Mouse (Mus musculus) neural tube, embryonic 12.5 days (tissue): ENCODE results near the gene Utp20. TPM values are rescaled to one million over a fixed set of nuclear protein-coding genes. Genes with fewer than 3 reads are reported as not detected.
"Not testable (repeated sequence)": the region's sequence is repeated elsewhere in the genome, so short reads cannot be mapped to it uniquely, and the experiment has no call there.

Experiments used
- ATAC-seq: fragments of 200-750 bp; cut with Nextera tagmentation; 2 replicates; pipeline ENCODE4 v1.8.0; 2017; ENCODE audit warnings: low read depth, mild to moderate bottlenecking, moderate TSS enrichment, moderate library complexity; ENCODE audit not compliant: low FRiP score
- H3K27ac ChIP-seq: fragments of 300-500 bp; sonication (generic); 2 replicates; pipeline ENCODE4 v1.5.1; 2016
- H3K27me3 ChIP-seq: fragments of 300-500 bp; sonication (generic); replicated peaks from 2 replicates; pipeline ENCODE4 v1.6.1; 2016; ENCODE audit warnings: mild to moderate bottlenecking
- H3K36me3 ChIP-seq: fragments of 300-500 bp; sonication (generic); 2 replicates; pipeline ENCODE4 v1.6.1; 2016; ENCODE audit warnings: mild to moderate bottlenecking
- H3K4me1 ChIP-seq: fragments of 300-500 bp; sonication (generic); 2 replicates; pipeline ENCODE4 v1.6.1; 2016
- H3K4me2 ChIP-seq: fragments of 300-500 bp; sonication (generic); replicated peaks from 2 replicates; pipeline ENCODE4 v1.6.1; 2016; ENCODE audit warnings: mild to moderate bottlenecking
- H3K4me3 ChIP-seq: fragments of 300-500 bp; sonication (generic); 2 replicates; pipeline ENCODE4 v1.5.1; 2016
- H3K9ac ChIP-seq: fragments of 300-500 bp; sonication (generic); 2 replicates; pipeline ENCODE4 v1.6.1; 2016; ENCODE audit warnings: mild to moderate bottlenecking
- H3K9me3 ChIP-seq: fragments of 300-500 bp; sonication (generic); 2 replicates; pipeline ENCODE4 v1.6.1; 2016; ENCODE audit warnings: mild to moderate bottlenecking
- WGBS: fragments of 180-500 bp; shearing (Covaris S2); methylation state at CpG from one replicate; pipeline ENCODE4 v1.1.7; 2016; 5-methylcytosine and 5-hydroxymethylcytosine counted together
- polyA plus RNA-seq: library from polyadenylated mRNA; unstranded; fragments of >200 nt; fragmentation: Nextera tagmentation; extraction: Ambion mirVana; gene quantifications from 2 replicates; pipeline ENCODE4 v1.2.1, GENCODE M21; 2016

The Utp20 gene
- 14.5 and 15.7 TPM in 2 replicates for polyA plus RNA-seq

DNA sequence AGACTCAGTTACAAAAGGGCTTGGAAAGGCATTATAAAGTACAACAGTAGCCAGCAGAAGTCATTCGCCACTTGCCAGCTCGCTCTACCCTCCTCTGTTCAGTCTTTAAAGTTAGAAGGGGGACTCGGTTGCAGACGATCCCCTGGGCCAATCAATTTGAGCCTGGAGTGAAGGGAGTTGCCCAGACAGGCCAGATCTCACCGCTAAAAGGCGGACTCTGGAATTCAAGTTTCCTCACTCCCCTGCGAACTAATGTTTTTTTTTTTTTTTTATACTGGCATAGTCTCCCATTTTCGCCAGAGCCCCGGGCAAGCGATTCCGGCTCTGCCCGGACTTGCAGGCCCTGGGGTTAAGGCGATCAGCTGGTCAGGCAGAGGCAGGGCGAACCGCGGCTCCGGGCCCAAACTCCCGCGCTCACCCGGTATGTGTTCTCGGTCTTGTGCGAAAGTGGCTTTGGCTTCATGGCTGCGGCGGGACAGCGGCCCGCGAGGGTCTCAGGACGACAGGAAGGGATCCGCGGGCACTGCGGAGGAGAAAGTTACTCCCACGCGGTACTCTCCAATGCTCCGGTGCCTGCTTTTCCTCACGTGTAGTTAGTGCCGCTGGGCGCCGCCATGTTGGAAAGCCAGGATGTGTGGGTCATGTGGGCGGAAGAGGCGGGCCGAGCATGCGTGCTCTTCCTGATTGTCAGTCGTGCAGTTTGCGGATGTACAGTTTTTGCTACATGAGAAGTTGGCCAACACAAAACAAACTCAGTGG lies at the start of gene Utp20:
Gene Utp20, minus strand, starts transcription at position 617 of the 759 bp plus-strand sequence.
- no peaks in the 10 kb centered on the region for H3K27me3 ChIP-seq
- H3K9ac ChIP-seq: peak within 1 kb of the TSS; percentile 61
- H3K4me1 ChIP-seq: peaks cover 5% of the 10 kb centered on the region; the same call in 1 of the 2 replicates
- H3K4me2 ChIP-seq: peak within 1 kb of the TSS; percentile 77
- peak within 1 kb of the TSS; percentile 84 for H3K4me3 ChIP-seq
- H3K9me3 ChIP-seq: no peaks in the 10 kb centered on the region
- under 1% methylated on average over 44 of the region's 44 CpGs for WGBS
- H3K27ac ChIP-seq: no peak within 1 kb of the TSS
- peak; percentile 99 for ATAC-seq
- peaks cover 14% of the 10 kb centered on the region; the same call in 1 of the 2 replicates for H3K36me3 ChIP-seq

DNA sequence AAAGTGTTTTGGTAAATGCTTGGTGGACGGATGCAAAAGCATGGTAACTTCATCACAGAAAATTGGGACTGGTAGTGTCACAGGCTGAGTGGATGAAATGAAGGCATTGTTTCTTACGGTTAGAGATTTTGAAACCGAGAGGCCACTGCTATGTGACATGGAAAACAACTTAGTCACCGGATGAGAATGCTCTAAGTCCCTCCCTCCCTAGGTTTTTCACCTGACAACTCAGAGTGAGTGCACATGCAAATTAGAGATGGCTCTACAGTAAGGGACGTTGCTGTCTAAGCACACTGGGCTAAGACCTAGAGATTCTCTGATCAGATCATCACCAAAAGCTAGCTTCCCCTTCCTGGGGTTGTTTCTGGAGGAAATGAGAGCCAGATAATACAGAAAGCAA lies 48.3 kb upstream of the Utp20 start:
- Histone ChIP-seq H3K4me3 (no peak overlapping the region), H3K27ac (no peak overlapping the region), H3K4me2 (no peak overlapping the region), H3K36me3 (no peaks in the 10 kb centered on the region), H3K9me3 (no peaks in the 10 kb centered on the region), H3K9ac (no peak overlapping the region), H3K27me3 (no peaks in the 10 kb centered on the region), H3K4me1 (no peaks in the 10 kb centered on the region)
- ATAC-seq: no peak
- 68% methylated on average over 5 of the region's 5 CpGs for WGBS

DNA sequence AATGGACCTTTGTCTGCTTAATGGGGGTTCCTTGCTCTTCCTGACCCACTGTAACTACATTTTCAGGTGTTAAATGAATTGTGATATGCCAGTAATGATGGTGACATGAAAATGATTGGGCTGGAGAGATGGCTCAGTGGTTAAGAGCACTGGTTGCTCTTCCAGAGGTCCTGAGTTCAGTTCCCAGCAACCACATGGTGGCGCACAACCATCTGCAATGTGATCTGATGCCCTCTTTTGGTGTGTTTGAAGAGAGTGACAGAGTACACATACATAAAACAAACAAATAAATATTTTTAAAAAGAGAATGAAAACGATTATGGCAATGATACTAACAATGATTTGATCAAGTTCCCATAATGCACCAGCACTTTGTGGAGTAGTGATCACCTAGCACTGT lies 39.4 kb upstream of the Utp20 start:
- Histone ChIP-seq H3K27ac (no peak overlapping the region), H3K27me3 (no peaks in the 10 kb centered on the region), H3K36me3 (no peaks in the 10 kb centered on the region), H3K4me1 (no peaks in the 10 kb centered on the region), H3K9ac (no peak overlapping the region), H3K4me3 (no peak overlapping the region), H3K4me2 (no peak overlapping the region), H3K9me3 (no peaks in the 10 kb centered on the region)
- ATAC-seq: no peak
- 67% methylated on average over 2 of the region's 2 CpGs for whole genome bisulfite sequencing

DNA sequence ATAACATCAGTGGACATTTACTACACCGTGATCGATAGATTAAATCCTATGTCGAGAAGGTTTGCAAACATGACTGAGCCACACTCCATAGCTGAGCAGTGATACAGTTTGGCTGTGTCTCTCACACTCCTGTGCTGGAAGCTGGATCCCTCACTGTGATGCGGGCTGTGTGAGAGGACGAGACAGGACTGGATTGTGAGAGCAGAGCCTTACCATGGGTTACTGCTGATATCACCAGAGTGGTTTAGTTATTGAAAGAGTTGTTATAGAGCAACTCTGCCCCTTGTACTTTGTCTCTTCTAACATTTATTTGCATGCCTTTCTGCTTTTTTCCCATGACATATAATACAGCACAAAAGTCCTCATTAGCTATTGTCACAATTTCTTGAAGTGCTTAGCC lies 35.7 kb upstream of the Utp20 start:
- no peaks in the 10 kb centered on the region for H3K4me1 ChIP-seq
- 94% methylated on average over 5 of the region's 5 CpGs for WGBS
- H3K4me2 ChIP-seq: no peak overlapping the region
- no peaks in the 10 kb centered on the region for H3K36me3 ChIP-seq
- no peak overlapping the region for H3K9ac ChIP-seq
- no peaks in the 10 kb centered on the region for H3K27me3 ChIP-seq
- no peak overlapping the region for H3K27ac ChIP-seq
- no peak for ATAC-seq
- no peaks in the 10 kb centered on the region for H3K9me3 ChIP-seq
- H3K4me3 ChIP-seq: no peak overlapping the region

DNA sequence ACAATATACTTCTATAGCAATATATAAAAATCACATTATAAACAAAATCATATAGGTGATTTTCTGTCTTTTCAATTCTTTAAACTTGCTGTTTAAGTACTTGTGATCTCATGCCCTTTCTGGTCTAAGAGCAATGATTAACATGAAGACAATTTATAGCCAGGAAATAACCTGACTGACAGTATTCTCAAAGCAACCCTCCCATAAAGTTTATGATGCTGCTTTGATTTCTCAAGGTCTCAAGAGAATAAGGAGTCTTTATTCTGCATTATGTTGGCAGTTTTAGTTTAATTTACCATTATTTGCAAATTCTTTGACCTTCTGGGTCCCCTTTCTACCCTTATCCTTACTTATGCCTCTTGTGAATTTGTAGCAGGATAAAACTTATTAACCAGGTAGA lies 34.8 kb upstream of the Utp20 start:
- no peaks in the 10 kb centered on the region for H3K36me3 ChIP-seq
- no peaks in the 10 kb centered on the region for H3K4me1 ChIP-seq
- no peak for ATAC-seq
- no peak overlapping the region for H3K4me2 ChIP-seq
- no peak overlapping the region for H3K9ac ChIP-seq
- no peak overlapping the region for H3K27ac ChIP-seq
- H3K4me3 ChIP-seq: no peak overlapping the region
- H3K9me3 ChIP-seq: no peaks in the 10 kb centered on the region
- no peaks in the 10 kb centered on the region for H3K27me3 ChIP-seq

DNA sequence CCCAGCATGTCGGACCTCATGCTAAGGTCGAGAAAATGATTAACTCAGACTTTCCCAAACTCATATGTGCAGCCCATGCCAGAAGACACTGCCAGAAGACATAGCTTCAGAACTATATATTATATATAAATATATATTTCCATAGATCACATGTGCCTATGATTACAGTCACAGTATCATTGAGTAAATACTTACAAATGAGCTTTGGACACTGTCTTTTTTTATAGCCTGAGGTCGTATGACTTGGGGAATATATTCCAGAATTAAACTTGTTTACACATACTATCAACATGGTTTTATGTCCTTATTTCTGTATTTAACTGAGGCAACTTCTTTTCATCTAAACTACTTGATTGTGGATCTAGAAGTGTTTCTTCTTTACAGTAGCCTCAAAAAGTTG lies 34.3 kb upstream of the Utp20 start:
- no peak overlapping the region for H3K27ac ChIP-seq
- no peak for ATAC-seq
- H3K4me1 ChIP-seq: no peaks in the 10 kb centered on the region
- no peaks in the 10 kb centered on the region for H3K27me3 ChIP-seq
- 76% methylated on average over 3 of the region's 3 CpGs for WGBS
- no peaks in the 10 kb centered on the region for H3K9me3 ChIP-seq
- no peak overlapping the region for H3K4me3 ChIP-seq
- H3K9ac ChIP-seq: no peak overlapping the region
- H3K36me3 ChIP-seq: no peaks in the 10 kb centered on the region
- no peak overlapping the region for H3K4me2 ChIP-seq

DNA sequence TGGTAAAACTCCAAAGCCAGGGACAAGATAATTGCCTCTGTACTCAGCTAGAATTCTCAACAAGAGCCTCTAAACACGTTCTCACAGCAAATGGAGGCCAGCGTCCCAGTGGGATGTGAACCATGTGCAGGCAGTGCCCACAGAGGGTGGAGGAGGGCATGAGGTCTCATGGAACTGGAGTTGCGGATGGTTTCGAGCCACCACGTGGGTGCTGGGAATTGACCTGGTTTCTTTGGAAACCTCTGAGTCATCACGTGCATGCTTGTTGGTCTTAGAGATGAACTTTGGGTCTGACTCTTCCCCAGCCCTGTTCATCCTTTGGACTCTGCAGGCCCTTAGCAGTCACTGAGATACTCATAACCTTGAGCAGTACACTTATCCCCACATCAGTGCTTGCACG lies 26.7 kb upstream of the Utp20 start:
- no peaks in the 10 kb centered on the region for H3K4me1 ChIP-seq
- H3K9ac ChIP-seq: no peak overlapping the region
- H3K4me3 ChIP-seq: no peak overlapping the region
- 86% methylated on average over 7 of the region's 7 CpGs for whole genome bisulfite sequencing
- H3K36me3 ChIP-seq: no peaks in the 10 kb centered on the region
- no peak overlapping the region for H3K27ac ChIP-seq
- H3K27me3 ChIP-seq: no peaks in the 10 kb centered on the region
- no peak overlapping the region for H3K4me2 ChIP-seq
- no peak for ATAC-seq
- H3K9me3 ChIP-seq: no peaks in the 10 kb centered on the region

DNA sequence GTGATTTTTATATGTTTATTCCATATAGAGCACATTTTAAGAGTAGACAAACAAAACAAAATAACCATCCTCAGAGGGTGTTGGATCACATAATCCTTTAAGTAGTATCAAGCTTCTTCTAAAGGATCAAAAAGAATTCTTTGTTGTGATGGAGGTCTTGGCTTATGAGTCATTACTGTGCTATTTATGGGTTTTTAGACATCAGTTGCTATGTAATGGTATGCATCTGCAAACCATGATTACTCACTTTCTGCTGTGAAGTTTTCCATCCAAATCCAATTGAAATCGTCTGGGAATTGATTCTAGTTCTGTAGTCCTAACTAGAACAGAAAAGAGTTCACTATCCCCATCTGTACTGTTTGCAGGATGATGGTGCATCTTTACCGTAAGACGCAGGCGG lies 23.4 kb upstream of the Utp20 start:
- no peak for ATAC-seq
- Histone ChIP-seq H3K4me1 (no peaks in the 10 kb centered on the region), H3K9me3 (no peaks in the 10 kb centered on the region), H3K9ac (no peak overlapping the region), H3K4me3 (no peak overlapping the region), H3K4me2 (no peak overlapping the region), H3K27me3 (no peaks in the 10 kb centered on the region), H3K27ac (no peak overlapping the region), H3K36me3 (no peaks in the 10 kb centered on the region)
- 93% methylated on average over 4 of the region's 4 CpGs for WGBS

DNA sequence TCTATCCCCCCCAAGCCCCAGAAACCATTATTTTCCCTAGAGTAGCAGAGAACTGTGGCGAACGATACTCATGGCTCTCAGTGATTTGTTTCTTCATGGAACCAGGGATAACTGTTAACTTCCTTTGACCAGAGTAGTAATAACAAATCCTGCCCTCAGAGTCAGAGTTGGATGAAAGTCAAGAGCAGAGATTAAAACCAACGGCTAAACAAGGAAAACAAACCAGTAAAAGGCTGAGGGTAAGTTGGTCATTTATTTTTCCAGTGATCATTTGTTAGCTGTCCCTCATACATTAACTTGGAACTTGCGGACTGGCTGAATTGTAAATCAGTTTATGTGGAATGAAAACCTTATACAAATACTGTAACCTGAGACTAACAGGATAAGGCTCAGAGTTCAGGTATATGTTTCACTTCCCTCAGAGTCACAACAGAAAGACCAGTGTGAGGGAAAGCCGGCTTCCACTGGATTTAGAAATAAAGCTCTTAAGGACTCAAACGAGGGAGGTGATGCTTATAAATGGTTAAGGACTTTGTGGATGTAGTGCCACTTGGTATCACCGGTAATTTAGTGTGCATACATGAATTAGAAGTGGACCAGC lies 22.4 kb upstream of the Utp20 start:
- H3K4me2 ChIP-seq: no peak overlapping the region
- H3K27ac ChIP-seq: no peak overlapping the region
- no peaks in the 10 kb centered on the region for H3K27me3 ChIP-seq
- H3K9me3 ChIP-seq: no peaks in the 10 kb centered on the region
- 87% methylated on average over 7 of the region's 7 CpGs for WGBS
- H3K36me3 ChIP-seq: no peaks in the 10 kb centered on the region
- H3K4me3 ChIP-seq: no peak overlapping the region
- no peak for ATAC-seq
- H3K4me1 ChIP-seq: no peaks in the 10 kb centered on the region
- H3K9ac ChIP-seq: no peak overlapping the region

DNA sequence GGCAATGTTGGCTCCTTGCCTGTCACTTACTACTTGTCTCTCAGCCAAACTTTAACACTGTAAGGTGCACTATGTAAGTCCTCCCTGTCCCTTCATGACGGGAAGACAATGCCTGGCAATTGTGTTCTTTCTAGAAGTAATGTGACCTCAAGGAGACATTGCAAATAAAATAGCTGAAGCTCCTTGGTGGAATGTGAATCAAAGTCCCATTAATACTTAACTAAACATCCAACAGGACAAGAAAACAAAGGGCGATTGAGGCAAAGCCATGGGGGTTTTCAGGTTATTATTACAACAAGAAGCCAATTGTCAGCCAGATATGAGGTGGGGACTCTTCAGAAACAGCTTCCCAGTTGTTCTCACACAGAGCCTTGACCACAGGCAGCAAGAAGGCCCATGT lies 7.6 kb upstream of the Utp20 start:
- no peaks in the 10 kb centered on the region for H3K4me1 ChIP-seq
- H3K27me3 ChIP-seq: no peaks in the 10 kb centered on the region
- H3K36me3 ChIP-seq: no peaks in the 10 kb centered on the region
- no peak overlapping the region for H3K9ac ChIP-seq
- H3K4me2 ChIP-seq: no peak overlapping the region
- no peaks in the 10 kb centered on the region for H3K9me3 ChIP-seq
- H3K4me3 ChIP-seq: no peak overlapping the region
- WGBS: 59% methylated on average over 2 of the region's 2 CpGs
- no peak overlapping the region for H3K27ac ChIP-seq
- no peak for ATAC-seq

DNA sequence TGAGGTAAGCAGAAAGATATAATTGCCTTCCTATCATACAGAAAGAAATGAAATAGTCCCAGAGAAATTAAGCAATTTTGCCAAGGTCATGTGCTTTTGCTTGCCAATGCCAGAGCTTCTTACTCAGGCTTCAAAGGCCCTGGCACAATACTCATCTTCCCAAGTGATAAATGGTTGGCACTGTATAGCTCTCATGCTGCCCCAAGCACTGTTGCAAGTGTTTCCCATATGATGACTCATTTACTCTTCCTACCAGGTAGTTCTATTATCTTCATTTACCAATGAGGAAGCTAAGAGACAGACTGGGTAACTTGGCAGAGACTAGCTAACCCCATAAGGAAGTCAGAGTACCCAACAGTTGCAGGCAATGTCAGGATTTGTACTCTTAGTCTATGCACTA lies 1.8 kb upstream of the Utp20 start:
- no peaks in the 10 kb centered on the region for H3K9me3 ChIP-seq
- H3K4me1 ChIP-seq: peaks cover 5% of the 10 kb centered on the region; the same call in 1 of the 2 replicates
- H3K27ac ChIP-seq: no peak overlapping the region
- H3K9ac ChIP-seq: no peak overlapping the region
- no peak overlapping the region for H3K4me3 ChIP-seq
- H3K4me2 ChIP-seq: no peak overlapping the region
- no peaks in the 10 kb centered on the region for H3K27me3 ChIP-seq
- peaks cover 8% of the 10 kb centered on the region; the same call in 1 of the 2 replicates for H3K36me3 ChIP-seq
- ATAC-seq: no peak

DNA sequence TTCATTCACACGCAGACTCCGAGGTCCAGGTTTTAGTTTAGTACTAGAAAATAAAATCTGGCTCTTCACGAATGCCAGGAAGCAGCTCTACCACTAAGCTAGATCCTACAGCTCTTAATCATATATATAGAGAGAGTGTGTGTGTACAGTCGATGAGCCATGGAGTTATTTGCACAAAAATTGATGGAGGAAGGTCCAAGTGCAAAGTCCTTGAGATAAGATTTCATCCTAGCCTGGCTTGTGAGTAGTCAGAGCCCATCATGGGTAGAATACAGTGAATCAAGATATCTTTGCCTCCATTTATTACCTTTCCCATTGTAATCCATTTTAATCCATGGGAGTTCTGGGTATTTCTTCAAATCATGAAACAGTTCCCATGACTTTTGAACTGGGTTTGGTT lies 992 bp upstream of the Utp20 start:
- ATAC-seq: no peak
- 89% methylated on average over 4 of the region's 4 CpGs for WGBS
- H3K4me1 ChIP-seq: peaks cover 5% of the 10 kb centered on the region; the same call in 1 of the 2 replicates
- H3K27ac ChIP-seq: no peak overlapping the region
- H3K27me3 ChIP-seq: no peaks in the 10 kb centered on the region
- H3K9ac ChIP-seq: no peak overlapping the region
- peak overlapping the region; percentile 77 for H3K4me2 ChIP-seq
- H3K9me3 ChIP-seq: no peaks in the 10 kb centered on the region
- H3K36me3 ChIP-seq: peaks cover 8% of the 10 kb centered on the region; the same call in 1 of the 2 replicates
- no peak overlapping the region for H3K4me3 ChIP-seq

DNA sequence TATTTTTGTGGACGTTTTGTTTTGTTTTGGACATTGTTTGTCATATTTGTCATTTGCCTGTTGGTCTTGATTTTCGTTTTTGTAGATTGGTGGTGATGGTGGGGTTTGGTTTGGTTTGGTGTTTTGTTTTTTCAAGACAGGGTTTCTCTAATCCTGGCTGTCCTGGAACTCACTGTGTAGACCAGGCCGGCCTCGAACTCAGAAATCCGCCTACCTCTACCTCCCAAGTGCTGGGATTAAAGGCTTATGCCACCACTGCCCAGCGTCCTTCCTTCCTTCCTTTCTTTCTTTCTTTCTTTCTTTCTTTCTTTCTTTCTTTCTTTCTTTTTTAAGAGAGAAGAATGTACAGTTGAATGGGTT lies 323 bp upstream of the Utp20 start:
- H3K27ac ChIP-seq: not testable (repeated sequence)

More for the DNA sequence above, 323 bp upstream of the Utp20 start:
- peak overlapping the region; percentile 84 for H3K4me3 ChIP-seq
- peak overlapping the region; percentile 77 for H3K4me2 ChIP-seq
- peak; percentile 71 for ATAC-seq
- H3K27me3 ChIP-seq, H3K4me1 ChIP-seq, H3K36me3 ChIP-seq, H3K9me3 ChIP-seq: not testable (repeated sequence)
- H3K9ac ChIP-seq: peak overlapping the region; percentile 61
- WGBS: 1% methylated on average over 6 of the region's 6 CpGs
